Mouse (Mus musculus) gonadal fat pad, adult 2 months (tissue): ENCODE data around the gene Crip1. TPM values are rescaled to one million over a fixed set of nuclear protein-coding genes. Genes with fewer than 3 reads are reported as not detected.

Experiments used
- DNase-seq: peaks from one replicate; pipeline ENCODE4 v3.0.0-alpha.2; 2012; ENCODE audit warnings: low read depth
- polyA plus RNA-seq: library from polyadenylated mRNA; depleted of rRNA; stranded (reverse); fragments of >200 nt; gene quantifications from 2 replicates; pipeline ENCODE4 v1.2.3, GENCODE M21; 2012

The Crip1 gene
- polyA plus RNA-seq, 1 experiment, result 9,197 TPM

GRCm38 (mm10) chr12:113130732-113131131 lies 15.4 kb upstream of the Crip1 start:
- DNase-seq, result no peak

GRCm38 (mm10) chr12:113131601-113132000 lies 14.5 kb upstream of the Crip1 start:
- no peak for DNase-seq

- no peak for DNase-seq
Observed at GRCm38 (mm10) chr12:113132567-113132966, 13.5 kb upstream of the Crip1 start.

- no peak for DNase-seq
Observed at GRCm38 (mm10) chr12:113133260-113133659, 12.9 kb upstream of the Crip1 start.

GRCm38 (mm10) chr12:113133861-113134403 lies 12.2 kb upstream of the Crip1 start:
- no peak for DNase-seq

- DNase-seq, result no peak
Observed at GRCm38 (mm10) chr12:113134502-113134901, 11.6 kb upstream of the Crip1 start.

GRCm38 (mm10) chr12:113135401-113135800 lies 10.7 kb upstream of the Crip1 start:
- DNase-seq, result no peak

GRCm38 (mm10) chr12:113136492-113137020 lies 9.6 kb upstream of the Crip1 start:
- no peak for DNase-seq

GRCm38 (mm10) chr12:113137260-113138213 lies 8.6 kb upstream of the Crip1 start:
- no peak for DNase-seq

GRCm38 (mm10) chr12:113138291-113138690 lies 7.8 kb upstream of the Crip1 start:
- DNase-seq, result no peak

- DNase-seq, result no peak
Observed at GRCm38 (mm10) chr12:113138901-113139864, 6.9 kb upstream of the Crip1 start.

GRCm38 (mm10) chr12:113139908-113140615 lies 6.1 kb upstream of the Crip1 start, which contains the start of gene Crip2:
TSS of gene Crip2 (plus strand) at chr12:113140236.
- DNase-seq, result no peak

GRCm38 (mm10) chr12:113140616-113141411 lies 5.3 kb upstream of the Crip1 start:
- DNase-seq, result no peak

- DNase-seq, result no peak
Observed at GRCm38 (mm10) chr12:113141531-113141973, 4.6 kb upstream of the Crip1 start.

GRCm38 (mm10) chr12:113142021-113142975 lies 3.8 kb upstream of the Crip1 start:
- no peak for DNase-seq

- DNase-seq, result no peak
Observed at GRCm38 (mm10) chr12:113143164-113143563, 3.0 kb upstream of the Crip1 start.

GRCm38 (mm10) chr12:113144001-113144756 lies 1.9 kb upstream of the Crip1 start:
- DNase-seq, result no peak

- no peak for DNase-seq
Observed at GRCm38 (mm10) chr12:113144886-113145285, 1.2 kb upstream of the Crip1 start.
